Mouse (Mus musculus) neural tube, embryonic 11.5 days (tissue): ENCODE measurements around the gene Rpl23. TPM values are rescaled to one million over a fixed set of nuclear protein-coding genes. Genes with fewer than 3 reads are reported as not detected.

Source experiments
- ATAC-seq: fragments of 200-750 bp; cut with Nextera tagmentation; 2 replicates; pipeline ENCODE4 v1.8.0; 2017; ENCODE audit warnings: moderate number of reproducible peaks, mild to moderate bottlenecking, moderate TSS enrichment, moderate library complexity; ENCODE audit not compliant: insufficient read depth, low FRiP score, low TSS enrichment
- DNase-seq: peaks from one replicate; pipeline ENCODE4 v3.0.0-alpha.2; 2015; ENCODE audit warnings: low spot score
- H3K27ac ChIP-seq: fragments of 300-500 bp; sonication (generic); 2 replicates; pipeline ENCODE4 v1.5.1; 2014; ENCODE audit warnings: low read depth, mild to moderate bottlenecking, low read length
- H3K27me3 ChIP-seq: fragments of 300-500 bp; sonication (generic); 2 replicates; pipeline ENCODE4 v1.6.1; 2014; ENCODE audit warnings: mild to moderate bottlenecking, low read length, mixed read lengths; ENCODE audit not compliant: control insufficient read depth, insufficient read depth
- H3K36me3 ChIP-seq: fragments of 300-500 bp; sonication (generic); 2 replicates; pipeline ENCODE4 v1.6.1; 2014; ENCODE audit warnings: mild to moderate bottlenecking, low read length, moderate library complexity, mixed read lengths; ENCODE audit not compliant: control insufficient read depth, insufficient read depth
- H3K4me1 ChIP-seq: fragments of 300-500 bp; sonication (generic); 2 replicates; pipeline ENCODE4 v1.6.1; 2014; ENCODE audit warnings: low read length, mixed read lengths; ENCODE audit not compliant: control insufficient read depth, insufficient read depth
- H3K4me2 ChIP-seq: fragments of 300-500 bp; sonication (generic); 2 replicates; pipeline ENCODE4 v1.6.1; 2014; ENCODE audit warnings: low read depth, mild to moderate bottlenecking, moderate library complexity
- H3K4me3 ChIP-seq: fragments of 300-500 bp; sonication (generic); 2 replicates; pipeline ENCODE4 v1.5.1; 2014; ENCODE audit warnings: low read depth, low read length
- H3K9ac ChIP-seq: fragments of 300-500 bp; sonication (generic); 2 replicates; pipeline ENCODE4 v1.6.1; 2014; ENCODE audit warnings: mild to moderate bottlenecking, low read length
- H3K9me3 ChIP-seq: fragments of 300-500 bp; sonication (generic); 2 replicates; pipeline ENCODE4 v1.6.1; 2016; ENCODE audit warnings: low read length; ENCODE audit not compliant: control insufficient read depth
- WGBS: fragments of 180-500 bp; shearing (Covaris S2); extraction: QIAGEN DNeasy Blood & Tissue Kit; methylation state at CpG from one replicate; pipeline ENCODE4 v1.1.7; 2014; 5-methylcytosine and 5-hydroxymethylcytosine counted together
- polyA plus RNA-seq: library from polyadenylated mRNA; unstranded; fragments of >200 nt; fragmentation: Nextera tagmentation; extraction: Ambion mirVana; gene quantifications from 2 replicates; pipeline ENCODE4 v1.2.1, GENCODE M21; 2014

The Rpl23 gene
- polyA plus RNA-seq, 1 experiment from 2014 or later, result 457 TPM

DNA sequence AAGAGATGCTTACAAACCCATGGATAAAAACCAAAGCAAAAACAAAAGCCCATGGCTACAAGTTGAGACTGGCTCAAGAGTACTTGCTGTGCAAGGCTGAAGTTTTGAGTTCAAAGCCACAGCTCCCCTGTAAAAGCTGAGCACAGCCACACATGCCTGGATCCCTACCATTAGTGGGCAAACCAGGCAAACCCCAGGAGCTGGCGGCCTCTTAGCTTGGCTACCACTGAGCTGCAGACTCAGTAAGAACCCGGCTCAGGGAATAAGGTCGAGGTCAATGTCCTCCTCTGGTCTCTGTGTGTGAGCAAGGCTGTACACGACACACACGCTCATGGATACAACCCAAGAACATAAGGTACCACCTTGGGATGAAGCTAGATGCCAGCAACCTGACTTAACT is 33.7 kb downstream of the Rpl23 start:
- Histone ChIP-seq H3K27ac (no peak overlapping the region), H3K27me3 (no peaks in the 10 kb centered on the region), H3K4me1 (peaks cover 1% of the 10 kb centered on the region; the same call in 1 of the 2 replicates), H3K36me3 (peaks cover 19% of the 10 kb centered on the region), H3K4me2 (no peak overlapping the region), H3K9me3 (no peaks in the 10 kb centered on the region), H3K9ac (no peak overlapping the region), H3K4me3 (no peak overlapping the region)
- 86% methylated on average over 5 of the region's 5 CpGs for WGBS
- no peak for ATAC-seq
- DNase-seq, result no peak

DNA sequence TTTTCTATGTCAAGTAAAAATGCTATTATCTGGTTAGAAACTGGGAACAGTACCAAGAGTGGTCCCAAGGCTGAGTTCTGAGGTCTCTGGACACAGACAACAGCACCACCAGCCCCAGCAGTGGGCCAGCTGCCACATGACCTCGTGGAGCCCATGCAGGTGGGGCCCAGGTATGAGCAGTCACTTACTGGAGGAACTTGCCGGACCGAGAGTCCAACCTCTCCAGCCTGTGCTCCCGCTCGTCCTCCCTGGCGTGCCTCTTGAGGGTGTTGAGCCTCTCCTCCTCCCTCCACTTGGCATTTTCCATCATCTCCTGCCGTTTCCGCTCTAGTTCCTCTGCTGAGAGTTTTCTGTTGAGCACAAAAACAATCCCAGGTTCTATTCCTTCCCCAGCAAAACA is 34.5 kb downstream of the Rpl23 start:
- no peak for DNase-seq
- H3K4me1 ChIP-seq, result peaks cover 8% of the 10 kb centered on the region; the same call in 1 of the 2 replicates
- no peaks in the 10 kb centered on the region for H3K9me3 ChIP-seq

DNA sequence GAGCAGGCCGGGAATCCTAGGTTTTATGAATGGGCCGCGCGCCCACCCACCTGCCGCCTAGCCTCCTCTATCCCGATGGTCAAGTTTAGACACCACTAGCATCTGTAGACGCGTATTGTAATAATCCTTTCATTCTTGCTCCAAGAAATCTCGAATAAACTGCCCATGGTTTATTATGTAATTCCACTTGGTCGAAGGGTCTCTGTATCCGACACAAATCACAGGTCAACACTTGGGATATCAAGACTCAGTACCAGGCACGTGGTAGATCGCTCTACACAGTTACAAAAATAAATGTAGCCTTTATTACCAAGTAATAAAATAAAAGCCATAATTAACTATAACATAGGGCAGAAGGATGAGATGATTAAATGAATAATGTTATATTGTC is 36.9 kb downstream of the Rpl23 start:
- DNase-seq (no peak), ATAC-seq (no peak)
- Histone ChIP-seq H3K27me3 (no peaks in the 10 kb centered on the region), H3K4me3 (peak overlapping the region; percentile 82), H3K27ac (no peak overlapping the region), H3K9me3 (no peaks in the 10 kb centered on the region), H3K9ac (no peak overlapping the region), H3K4me2 (peak overlapping the region; percentile 34), H3K36me3 (peaks cover 6% of the 10 kb centered on the region; the same call in 1 of the 2 replicates), H3K4me1 (peaks cover 11% of the 10 kb centered on the region; the same call in 1 of the 2 replicates)
- WGBS, result 11% methylated on average over 13 of the region's 13 CpGs

More for the DNA sequence above, 34.5 kb downstream of the Rpl23 start:
- Histone ChIP-seq H3K27ac (no peak overlapping the region), H3K36me3 (peaks cover 18% of the 10 kb centered on the region), H3K4me3 (no peak overlapping the region), H3K4me2 (no peak overlapping the region), H3K27me3 (no peaks in the 10 kb centered on the region), H3K9ac (no peak overlapping the region)
- ATAC-seq, result no peak
- WGBS, result 94% methylated on average over 8 of the region's 8 CpGs

DNA sequence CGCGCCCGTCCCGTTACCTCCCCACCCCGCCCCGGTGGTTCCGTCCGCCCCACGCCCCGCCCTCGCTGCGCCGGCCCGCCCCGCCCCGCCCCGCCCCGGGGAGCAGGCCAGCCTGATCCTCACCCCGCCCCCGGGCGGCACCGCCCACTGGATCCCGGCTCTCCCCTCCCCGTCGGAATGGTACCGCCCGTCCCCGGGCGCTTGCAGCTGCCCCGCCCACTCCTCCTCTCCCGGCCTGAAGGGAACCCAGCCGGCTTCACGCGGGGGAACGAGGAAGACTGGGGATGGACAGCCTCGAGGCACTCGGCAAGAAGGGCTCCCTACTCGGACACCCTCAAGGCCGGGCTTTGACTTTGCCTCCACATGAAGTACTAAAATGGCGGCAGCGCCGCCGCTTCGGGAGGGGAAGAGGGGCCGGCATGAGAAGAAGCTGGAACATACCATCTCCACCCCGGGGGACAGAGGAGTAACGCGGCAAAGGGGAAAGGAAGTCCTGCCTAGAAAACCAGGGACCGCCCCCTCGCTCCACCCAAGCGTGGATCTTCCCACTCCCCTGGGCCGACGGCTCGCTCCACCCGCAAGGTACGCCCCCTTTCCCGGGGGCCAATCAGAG is 37.4 kb downstream of the Rpl23 start:
- DNase-seq, result peak; percentile 98
- H3K36me3 ChIP-seq, result peaks cover 6% of the 10 kb centered on the region; the same call in 1 of the 2 replicates
- H3K9ac ChIP-seq, result peak overlapping the region; percentile 78
- peak; percentile 94 for ATAC-seq
- WGBS, result under 1% methylated on average over 28 of the region's 57 CpGs
- peak overlapping the region; percentile 87 for H3K27ac ChIP-seq
- peak overlapping the region; percentile 34 for H3K4me2 ChIP-seq
- H3K27me3 ChIP-seq, result no peaks in the 10 kb centered on the region
- peaks cover 11% of the 10 kb centered on the region; the same call in 1 of the 2 replicates for H3K4me1 ChIP-seq
- peak overlapping the region; percentile 82 for H3K4me3 ChIP-seq
- H3K9me3 ChIP-seq, result no peaks in the 10 kb centered on the region

GRCm38 (mm10) chr11:97744063-97744717 is 38.0 kb downstream of the Rpl23 start, which contains the start of gene Pip4k2b:
Gene Pip4k2b (minus strand): TSS chr11:97744704.
- H3K9me3 ChIP-seq, result no peaks in the 10 kb centered on the region
- DNase-seq (peak; percentile 60), ATAC-seq (peak; percentile 33)
- peak within 1 kb of the TSS; percentile 69 for H3K4me2 ChIP-seq
- peak within 1 kb of the TSS; percentile 82 for H3K4me3 ChIP-seq
- no peaks in the 10 kb centered on the region for H3K27me3 ChIP-seq
- peak within 1 kb of the TSS; percentile 87 for H3K27ac ChIP-seq
- under 1% methylated on average over 49 of the region's 63 CpGs for WGBS
- peak within 1 kb of the TSS; percentile 78 for H3K9ac ChIP-seq
- peaks cover 6% of the 10 kb centered on the region; the same call in 1 of the 2 replicates for H3K36me3 ChIP-seq
- H3K4me1 ChIP-seq, result peaks cover 11% of the 10 kb centered on the region; the same call in 1 of the 2 replicates

- no peak for DNase-seq
- 56% methylated on average over 9 of the region's 9 CpGs for WGBS
- peaks cover 11% of the 10 kb centered on the region; the same call in 1 of the 2 replicates for H3K4me1 ChIP-seq
Measured at GRCm38 (mm10) chr11:97743423-97743822, 38.8 kb downstream of the Rpl23 start.

DNA sequence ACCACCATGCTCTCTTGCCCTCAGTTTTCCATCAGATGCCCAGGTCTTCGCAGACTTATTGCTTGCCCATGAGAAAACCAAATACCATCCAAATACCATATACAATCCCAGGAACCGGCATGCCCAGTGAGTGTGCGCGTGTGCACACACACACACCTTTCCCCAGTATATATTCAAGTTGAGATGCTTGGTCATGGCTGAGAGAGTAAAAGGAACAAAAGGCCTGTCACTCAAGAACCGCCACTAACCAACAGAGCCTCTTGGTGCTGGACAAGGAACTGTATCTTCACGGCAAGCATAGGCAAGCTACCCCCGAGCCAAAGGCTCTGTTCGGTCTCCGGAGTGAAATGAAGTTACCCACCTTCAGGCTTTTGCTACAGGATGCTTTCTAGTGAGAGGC is 39.6 kb downstream of the Rpl23 start:
- H3K4me3 ChIP-seq, result no peak overlapping the region
- no peaks in the 10 kb centered on the region for H3K9me3 ChIP-seq
- H3K4me1 ChIP-seq, result peaks cover 11% of the 10 kb centered on the region; the same call in 1 of the 2 replicates
- H3K9ac ChIP-seq, result no peak overlapping the region
- H3K27me3 ChIP-seq, result no peaks in the 10 kb centered on the region
- 92% methylated on average over 9 of the region's 9 CpGs for WGBS
- no peak overlapping the region for H3K27ac ChIP-seq
- DNase-seq (no peak), ATAC-seq (no peak)
- H3K36me3 ChIP-seq, result peaks cover 6% of the 10 kb centered on the region; the same call in 1 of the 2 replicates
- H3K4me2 ChIP-seq, result peak overlapping the region; percentile 69

More at GRCm38 (mm10) chr11:97743423-97743822, 38.8 kb downstream of the Rpl23 start:
- H3K27ac ChIP-seq, result no peak overlapping the region
- no peak for ATAC-seq
- H3K9ac ChIP-seq, result peak overlapping the region; percentile 15; the same call in 1 of the 2 replicates
- peak overlapping the region; percentile 82 for H3K4me3 ChIP-seq
- no peaks in the 10 kb centered on the region for H3K27me3 ChIP-seq
- peaks cover 6% of the 10 kb centered on the region; the same call in 1 of the 2 replicates for H3K36me3 ChIP-seq
- H3K9me3 ChIP-seq, result no peaks in the 10 kb centered on the region
- H3K4me2 ChIP-seq, result peak overlapping the region; percentile 69

DNA sequence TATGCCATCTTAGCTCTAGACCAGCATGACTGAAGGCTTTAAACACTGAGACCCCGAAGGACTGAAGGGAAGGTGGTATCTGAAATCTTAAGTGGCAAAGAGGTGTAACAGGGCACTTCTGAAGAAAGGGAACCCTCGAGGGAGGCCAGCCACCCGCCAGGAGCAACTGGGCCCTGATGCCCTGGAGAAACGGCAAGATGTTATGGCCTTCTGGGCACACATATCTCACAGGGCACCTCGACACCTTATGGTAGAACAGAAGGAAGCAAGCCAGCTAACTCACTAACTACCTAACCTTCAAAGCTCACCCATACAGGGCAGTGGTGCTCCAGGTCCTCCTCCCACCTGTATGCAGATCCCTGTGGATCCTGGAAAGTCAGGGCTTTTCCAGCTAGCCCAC is 40.1 kb downstream of the Rpl23 start:
- H3K4me1 ChIP-seq, result peaks cover 11% of the 10 kb centered on the region; the same call in 1 of the 2 replicates
- H3K9ac ChIP-seq, result no peak overlapping the region
- no peaks in the 10 kb centered on the region for H3K27me3 ChIP-seq
- H3K9me3 ChIP-seq, result no peaks in the 10 kb centered on the region
- H3K4me2 ChIP-seq, result no peak overlapping the region
- no peak overlapping the region for H3K4me3 ChIP-seq
- H3K27ac ChIP-seq, result no peak overlapping the region
- ATAC-seq, result no peak
- DNase-seq, result no peak
- 92% methylated on average over 5 of the region's 5 CpGs for WGBS
- peaks cover 3% of the 10 kb centered on the region; the same call in 1 of the 2 replicates for H3K36me3 ChIP-seq
